Mouse (Mus musculus) neutrophil, adult 65 days (primary cell): ENCODE results near the gene Art5. TPM values are rescaled to one million over a fixed set of nuclear protein-coding genes. Genes with fewer than 3 reads are reported as not detected.

ENCODE experiments used
- total RNA-seq: library from RNA; stranded (reverse); gene quantifications from 2 replicates; pipeline ENCODE4 v1.2.4, GENCODE M21; 2023

The Art5 gene
- not detected in 2 replicates for total RNA-seq

DNA sequence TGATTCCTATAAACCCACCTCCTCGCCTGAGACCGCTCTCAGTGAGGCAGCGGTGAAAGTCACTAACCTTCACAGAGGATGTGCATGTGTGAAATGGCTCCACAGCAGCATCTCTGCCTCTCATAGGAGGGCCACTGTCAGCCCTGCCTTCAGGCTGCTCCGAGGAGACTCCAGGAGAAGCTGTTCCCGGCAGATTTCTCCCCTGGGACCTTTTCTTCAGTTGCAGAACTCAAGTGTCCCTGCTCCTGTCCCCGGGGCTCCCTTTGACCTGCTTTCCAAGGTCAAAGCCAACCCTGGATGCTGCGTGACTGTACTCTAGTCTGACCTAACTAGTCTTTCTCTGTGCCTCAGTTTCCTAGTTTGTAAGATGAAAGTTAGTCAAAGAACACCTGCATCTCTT is at the start of gene Art5:
Gene Art5 (minus strand): TSS at position 319 of the 400 bp plus-strand sequence.

GRCm38 (mm10) chr7:102116579-102117331 is 7.5 kb upstream of the Art5 start, which contains the start of gene Chrna10:
Gene Chrna10, minus strand, starts transcription at chr7:102116828.

GRCm38 (mm10) chr7:102101487-102101886 is 7.8 kb downstream of the Art5 start, which contains the start of gene Art1:
Gene Art1, plus strand, starts transcription at chr7:102101743.

DNA sequence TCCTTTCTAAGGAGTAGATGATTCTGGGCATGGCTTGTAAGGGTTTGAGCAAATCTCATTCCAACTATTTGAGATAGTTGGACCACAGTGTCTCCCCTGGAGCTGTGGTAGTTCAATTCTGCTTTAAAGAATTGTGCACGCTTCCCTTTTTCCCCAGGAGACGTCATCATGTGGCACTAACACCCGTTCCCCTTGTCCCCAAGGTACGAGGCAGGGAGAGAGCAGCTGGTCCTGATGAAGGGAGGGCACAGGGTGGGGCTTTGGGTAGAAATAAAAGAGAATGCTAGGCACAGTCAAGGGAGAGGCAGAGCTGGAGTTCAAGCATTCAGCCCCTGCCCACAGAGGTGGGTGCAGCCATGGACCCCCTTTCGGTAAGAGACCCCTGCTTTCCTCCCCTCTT is 26.5 kb downstream of the Art5 start, which contains the start of gene Trpc2:
Gene Trpc2 (plus strand): TSS at position 301 of the 400 bp plus-strand sequence.

DNA sequence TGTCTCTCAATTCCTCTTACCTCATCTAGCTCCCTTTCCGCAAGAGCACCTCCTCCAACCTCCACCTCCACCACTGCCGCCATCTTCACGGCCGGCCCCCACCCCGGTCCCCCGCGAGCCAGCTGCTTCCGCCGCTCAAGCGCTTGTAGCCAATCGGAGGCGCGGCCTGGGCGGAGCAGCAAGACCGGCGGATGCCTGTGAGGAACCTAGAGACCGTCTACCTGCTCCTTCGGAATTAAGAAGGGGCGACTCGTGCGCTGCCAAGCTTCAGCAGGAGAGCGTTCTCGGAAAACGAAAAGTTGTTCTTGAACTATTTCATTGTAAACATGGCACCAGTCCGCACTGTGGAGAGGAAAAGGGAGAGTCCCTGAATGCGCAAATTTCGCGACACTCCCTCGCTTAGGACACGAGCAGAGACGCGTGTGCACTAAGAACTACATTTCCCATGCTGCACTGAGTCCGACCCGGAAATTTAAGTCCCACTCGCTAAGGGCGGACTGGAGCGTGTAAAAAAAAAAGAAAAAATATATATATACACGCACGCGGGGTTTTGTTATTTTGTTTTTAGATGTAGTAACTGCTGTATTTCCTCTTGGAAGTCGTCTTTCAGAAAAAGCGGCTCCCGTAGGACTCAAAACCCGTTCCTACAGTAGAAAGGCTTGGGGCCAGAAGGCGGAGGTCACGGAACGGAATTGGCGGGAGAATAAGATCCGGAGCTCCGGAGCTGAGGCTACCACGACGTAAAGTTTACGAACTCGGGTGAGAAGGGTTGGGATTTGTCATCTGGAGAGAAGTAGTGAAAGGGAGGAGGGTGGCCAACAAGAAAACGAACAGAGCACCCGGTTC is 44.0 kb downstream of the Art5 start, which contains the start of the genes Rnf121, Xndc1 and Xntrpc:
Gene Rnf121 (minus strand): TSS at position 424 of the 846 bp plus-strand sequence.
Gene Xndc1 (plus strand): TSS at position 466 of the 846 bp plus-strand sequence.
Gene Xntrpc (plus strand): TSS at position 668 of the 846 bp plus-strand sequence.

Other genes starting within 250 kb of the Art5 start
- 40.4 and 44.1 TPM in 2 replicates for gene Anapc15, start 245.8 kb downstream of the Art5 start, total RNA-seq
- gene Folr1, start 238.7 kb downstream of the Art5 start, total RNA-seq, result not detected in 2 replicates
- gene Lamtor1, start 203.6 kb downstream of the Art5 start, total RNA-seq, result 97.8 and 108 TPM in 2 replicates
- 0.18 TPM in 1 of 2 replicates, not detected in the other for gene Tomt, start 203.1 kb downstream of the Art5 start, total RNA-seq
- 0.51 and 1.1 TPM in 2 replicates for gene Lrrc51, start 175.6 kb downstream of the Art5 start, total RNA-seq
- gene Numa1, start 175.4 kb downstream of the Art5 start, total RNA-seq, result 91.4 and 106 TPM in 2 replicates
- gene Il18bp, start 90.8 kb downstream of the Art5 start, total RNA-seq, result 28.7 and 30.3 TPM in 2 replicates
- gene Rnf121, start 44.0 kb downstream of the Art5 start, total RNA-seq, result 12.0 and 16.0 TPM in 2 replicates
- 6.9 and 8.8 TPM in 2 replicates for gene Xndc1, start 44.0 kb downstream of the Art5 start, total RNA-seq
- 0.54 and 1.1 TPM in 2 replicates for gene Xntrpc, start 43.8 kb downstream of the Art5 start, total RNA-seq
- gene Trpc2, start 26.4 kb downstream of the Art5 start, total RNA-seq, result 0.22 and 0.45 TPM in 2 replicates
- not detected in 2 replicates for gene Art1, start 7.7 kb downstream of the Art5 start, total RNA-seq
- 0.16 TPM in 1 of 2 replicates, not detected in the other for gene Chrna10, start 7.3 kb upstream of the Art5 start, total RNA-seq
- 69.7 and 84.9 TPM in 2 replicates for gene Nup98, start 100.7 kb upstream of the Art5 start, total RNA-seq
- 34.8 and 40.8 TPM in 2 replicates for gene Pgap2, start 100.7 kb upstream of the Art5 start, total RNA-seq
- 459 and 512 TPM in 2 replicates for gene Rhog, start 146.6 kb upstream of the Art5 start, total RNA-seq
- gene Stim1, start 158.3 kb upstream of the Art5 start, total RNA-seq, result 90.5 and 118 TPM in 2 replicates